Mouse (Mus musculus): Measurements from ENCODE around the gene Lep.

The Lep gene

GRCm38 (mm10) chr6:29049926-29050325, 10.1 kb upstream of the Lep start:
- no peak for DNase-seq

DNA sequence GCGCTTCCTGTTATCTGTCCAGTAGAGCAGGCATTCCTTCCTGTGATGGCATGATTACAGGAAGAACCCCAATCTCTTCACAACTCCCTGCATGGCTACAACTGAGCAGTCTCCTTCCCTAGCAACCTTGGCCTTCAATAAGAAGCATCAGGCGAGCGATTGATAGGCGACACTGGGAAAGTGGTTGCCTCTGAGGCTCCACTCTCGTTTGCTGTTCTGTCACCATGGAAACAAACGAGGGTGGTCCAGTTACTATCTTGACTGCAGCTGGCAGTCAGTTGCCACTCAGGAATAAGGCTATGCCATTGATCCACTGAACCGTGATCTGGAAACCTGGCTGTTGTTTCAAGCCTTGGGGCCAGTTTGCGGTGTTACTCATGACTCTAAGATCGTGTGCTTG, 7.8 kb upstream of the Lep start:
- DNase-seq, result no peak

GRCm38 (mm10) chr6:29053181-29053580, 6.8 kb upstream of the Lep start:
- DNase-seq, result no peak

- DNase-seq, result no peak
These were observed 3.6 kb upstream of the Lep start for GRCm38 (mm10) chr6:29056377-29056776.

DNA sequence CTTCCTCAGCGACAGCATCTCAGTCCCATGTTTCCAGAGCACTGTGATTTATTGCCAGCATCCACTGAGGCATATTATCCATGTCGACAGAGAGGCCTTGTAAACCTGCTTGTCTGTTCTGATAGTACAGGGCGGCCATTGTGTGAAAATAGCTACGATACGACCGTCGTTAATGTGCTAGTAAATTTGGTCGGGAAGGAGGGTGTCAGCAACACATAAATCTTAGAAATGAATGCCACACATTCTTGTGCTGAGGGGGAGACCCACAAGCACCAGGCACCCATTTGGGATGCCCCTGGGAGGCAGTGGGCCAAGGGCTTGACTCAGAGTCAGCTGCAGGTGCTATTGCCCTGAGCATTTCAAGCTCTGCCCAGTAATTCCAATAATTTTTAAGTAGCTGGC, 6.4 kb downstream of the Lep start:
- DNase-seq, result no peak

DNA sequence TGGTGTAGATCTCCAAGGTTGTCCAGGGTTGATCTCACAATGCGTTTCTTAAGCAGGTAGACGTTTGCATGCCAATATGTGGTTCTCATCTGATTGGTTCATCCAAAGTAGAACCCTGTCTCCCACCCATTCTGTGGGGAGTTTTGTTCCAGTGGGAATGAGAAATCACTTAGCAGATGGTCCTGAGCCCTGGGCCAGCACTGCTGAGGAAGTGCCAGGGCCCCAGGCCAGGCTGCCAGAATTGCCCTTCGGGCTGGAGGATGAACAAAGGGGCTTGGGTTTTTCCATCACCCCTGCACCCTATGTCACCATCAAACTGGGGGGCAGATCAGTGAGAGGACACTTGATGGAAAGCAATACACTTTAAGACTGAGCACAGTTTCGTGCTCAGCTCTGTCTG, 12.2 kb downstream of the Lep start:
- DNase-seq, result no peak

DNA sequence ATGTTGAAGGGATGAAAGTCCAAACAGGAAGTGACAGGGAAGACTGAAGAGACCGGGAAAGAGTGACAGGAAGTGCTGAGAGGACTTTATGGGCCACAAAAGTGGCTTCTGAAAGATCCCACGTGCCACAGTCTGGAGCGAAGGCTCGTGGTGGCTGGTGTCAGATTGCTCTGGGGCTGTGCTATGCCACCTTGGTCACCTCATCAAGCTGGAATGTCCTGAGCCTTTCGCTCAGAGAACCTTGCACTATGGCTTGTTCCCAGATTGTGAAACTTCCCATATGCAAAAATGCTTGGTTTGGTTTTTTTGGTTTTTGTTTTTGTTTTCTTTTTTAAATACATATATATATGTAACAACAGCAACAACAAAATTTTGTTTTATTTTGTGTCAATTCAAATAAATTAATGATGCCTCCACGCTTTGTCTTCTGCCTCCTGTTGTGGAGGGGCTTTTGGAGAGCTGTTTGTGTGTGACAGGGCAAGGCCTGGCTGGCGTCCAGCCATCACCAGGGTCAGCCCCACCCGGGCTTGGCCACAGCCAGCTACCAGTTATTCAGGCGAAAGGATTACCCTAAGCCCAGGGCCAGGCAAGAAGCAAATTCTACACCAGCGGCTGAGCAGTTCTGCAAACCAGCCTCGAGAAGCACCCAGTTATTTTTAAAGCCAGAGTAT, 13.6 kb downstream of the Lep start:
- no peak for DNase-seq

DNA sequence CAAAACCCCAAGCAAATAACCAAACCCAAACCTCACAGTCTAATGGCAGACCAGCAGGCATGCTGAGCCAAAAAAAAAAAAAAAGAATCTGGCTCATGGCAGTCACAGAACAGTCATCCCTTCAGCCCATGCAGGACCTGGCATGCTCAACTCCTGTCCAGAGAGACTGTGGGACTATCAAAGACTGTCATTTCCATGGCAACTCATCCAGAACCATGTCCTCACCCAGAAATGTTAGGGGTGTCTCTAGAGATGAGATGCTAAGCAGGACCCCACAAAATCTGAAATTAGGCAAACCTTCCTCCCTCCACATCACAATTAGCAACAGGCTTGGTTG, 14.1 kb downstream of the Lep start:
- no peak for DNase-seq

DNA sequence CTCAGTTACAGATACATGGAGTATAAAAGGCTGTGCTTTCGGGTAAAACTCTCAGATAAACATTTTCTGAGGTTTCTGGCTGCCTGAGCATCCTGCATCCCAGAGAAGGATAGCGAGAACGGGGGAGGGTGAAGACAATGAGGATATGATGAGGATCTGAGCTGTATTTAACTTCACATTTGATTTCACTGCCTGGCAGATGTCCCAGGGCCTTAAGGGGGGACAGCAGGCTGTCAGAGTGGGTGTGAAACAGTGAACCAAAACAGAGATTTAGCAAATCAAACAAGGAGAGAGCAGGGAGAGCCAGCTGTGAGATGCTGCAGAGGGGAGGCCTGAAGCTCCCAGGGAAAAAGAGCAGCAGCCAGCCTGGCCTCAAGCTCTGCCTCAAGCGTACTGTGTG, 19.3 kb downstream of the Lep start:
- peak; percentile 66 for DNase-seq

DNA sequence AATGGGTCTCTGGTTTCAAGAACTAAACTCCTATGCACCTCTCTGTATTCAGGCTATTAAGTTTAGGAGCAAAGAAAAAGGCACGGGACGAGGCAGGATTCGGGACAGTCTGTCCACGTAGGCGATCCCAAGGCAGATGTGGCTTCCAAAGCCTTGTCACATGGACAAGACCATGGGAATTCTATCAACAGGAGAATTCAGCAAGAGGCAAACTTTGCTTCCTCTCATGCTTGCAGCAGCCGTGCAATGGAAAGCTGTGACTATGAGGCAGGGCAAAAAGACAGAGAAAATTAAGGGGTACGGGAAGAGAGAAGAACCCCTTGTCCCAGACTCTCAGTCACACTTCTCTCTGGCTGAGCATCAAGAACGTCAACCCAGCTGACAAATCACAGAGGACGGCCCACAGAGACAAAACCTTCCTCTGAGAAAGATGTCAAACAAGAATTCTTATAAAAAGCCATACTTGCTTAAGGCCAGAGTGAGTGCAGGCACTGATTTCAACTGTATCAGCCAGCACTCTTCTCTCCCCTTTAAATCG, 21.9 kb downstream of the Lep start:
- no peak for DNase-seq

- no peak for DNase-seq
These were observed 22.8 kb downstream of the Lep start for GRCm38 (mm10) chr6:29082776-29083354.

DNA sequence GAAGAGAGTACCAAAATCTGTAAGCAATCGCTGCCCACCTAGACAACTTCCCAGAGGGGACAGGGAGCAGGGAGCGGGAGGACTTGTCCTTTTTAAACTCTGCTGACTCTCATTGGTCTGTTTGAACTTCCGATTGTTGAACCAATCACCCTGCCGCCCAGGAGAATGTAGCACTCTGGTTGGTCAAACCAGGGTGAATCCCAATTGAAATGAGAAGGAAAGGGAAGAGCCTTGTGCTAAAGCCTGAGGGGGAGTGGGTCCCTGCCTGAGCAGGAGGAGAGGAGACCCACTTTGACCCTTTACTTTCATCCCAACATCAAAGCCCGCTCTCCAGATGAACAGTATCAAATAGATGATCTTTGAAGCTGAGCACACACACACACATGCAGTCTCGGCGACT, 24.4 kb downstream of the Lep start:
- no peak for DNase-seq

DNA sequence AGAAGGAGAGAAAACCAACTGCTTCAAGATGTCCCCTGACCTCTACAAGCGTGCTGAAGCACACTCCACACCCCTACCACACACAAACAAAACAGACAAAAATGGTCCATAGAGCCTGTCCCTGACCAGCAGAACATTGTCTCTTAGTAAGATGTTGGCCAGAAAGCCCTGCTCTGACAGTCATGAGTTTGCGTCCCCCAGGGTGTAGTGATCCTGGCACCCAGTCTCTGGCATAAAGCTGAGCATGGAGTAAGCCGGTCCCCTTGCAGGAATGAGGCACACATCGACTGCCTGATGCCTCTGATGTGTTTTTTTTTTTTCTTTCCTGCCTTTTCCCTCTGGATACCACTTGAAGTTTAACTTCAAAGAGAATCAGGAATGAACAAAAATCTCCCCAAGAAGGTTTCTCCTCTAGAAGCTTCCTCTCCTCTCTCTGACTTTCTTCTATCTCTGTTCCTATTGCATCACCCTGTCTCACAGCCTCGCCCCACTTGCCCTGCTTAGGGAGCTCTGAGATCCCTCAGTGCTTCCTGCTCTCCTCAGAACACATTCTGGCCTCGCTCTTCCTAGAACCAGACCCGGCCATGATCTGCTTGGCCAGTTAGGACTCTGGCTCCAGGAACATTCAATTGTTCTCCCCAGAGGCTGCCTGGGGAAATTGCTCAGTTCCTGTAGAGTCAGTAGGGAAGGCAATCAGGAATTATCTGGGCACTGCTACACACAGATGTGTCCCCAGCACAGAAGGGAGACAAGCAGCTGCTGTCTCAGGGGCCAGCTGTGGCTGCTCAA, 28.1 kb downstream of the Lep start:
- no peak for DNase-seq

GRCm38 (mm10) chr6:29092234-29092633, 32.2 kb downstream of the Lep start:
- DNase-seq, result no peak

DNA sequence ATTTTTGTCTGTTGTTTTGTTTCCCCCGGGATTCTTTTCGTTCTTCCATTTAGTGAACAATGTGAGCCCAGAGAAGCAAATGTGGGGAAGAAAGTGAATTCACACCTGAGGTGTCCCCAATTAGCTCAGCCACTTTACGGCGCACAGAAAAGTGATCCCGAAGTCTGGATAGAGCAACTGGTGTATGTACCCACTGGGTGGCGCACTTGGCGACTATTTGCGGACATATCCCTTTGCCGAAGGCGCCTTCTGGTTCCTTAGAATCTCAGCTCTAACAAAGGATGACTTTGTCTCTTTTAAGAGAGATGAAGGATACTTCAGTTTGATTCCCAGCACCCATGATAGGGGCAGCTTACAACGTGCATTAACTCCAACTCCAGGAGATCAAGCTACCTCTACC, 32.9 kb downstream of the Lep start:
- no peak for DNase-seq

DNA sequence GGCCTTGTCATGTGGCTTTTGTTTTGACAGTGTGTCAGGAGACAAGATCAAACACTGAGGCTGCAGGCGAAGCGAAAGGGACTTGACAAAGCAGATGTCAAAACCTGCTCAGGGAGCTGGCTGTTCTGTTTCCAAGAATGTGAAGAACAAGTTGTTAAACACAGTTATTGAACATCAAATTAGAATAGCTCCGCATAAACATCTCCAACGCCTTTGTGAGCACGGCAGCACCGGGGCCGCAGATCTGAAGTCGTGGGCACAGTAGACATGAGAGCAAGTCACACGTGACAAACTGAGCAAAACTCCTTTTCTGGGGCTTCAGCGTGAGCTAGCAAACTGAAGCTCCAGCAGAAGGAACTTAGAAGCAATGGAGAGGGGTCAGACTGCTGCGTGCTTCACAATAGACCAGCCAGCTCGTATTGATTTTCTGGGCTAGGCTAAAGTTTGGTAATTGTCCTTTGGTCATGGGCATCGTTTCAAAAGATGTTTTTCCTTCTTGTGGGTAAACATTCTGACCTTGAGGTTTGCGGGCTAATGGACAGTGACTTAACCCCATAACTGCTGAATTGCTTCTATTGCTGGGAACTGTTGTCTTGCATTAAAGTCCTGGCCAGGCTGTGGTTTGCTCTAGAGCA, 39.6 kb downstream of the Lep start:
- DNase-seq, result no peak

GRCm38 (mm10) chr6:29100423-29100822, 40.4 kb downstream of the Lep start:
- DNase-seq, result no peak

DNA sequence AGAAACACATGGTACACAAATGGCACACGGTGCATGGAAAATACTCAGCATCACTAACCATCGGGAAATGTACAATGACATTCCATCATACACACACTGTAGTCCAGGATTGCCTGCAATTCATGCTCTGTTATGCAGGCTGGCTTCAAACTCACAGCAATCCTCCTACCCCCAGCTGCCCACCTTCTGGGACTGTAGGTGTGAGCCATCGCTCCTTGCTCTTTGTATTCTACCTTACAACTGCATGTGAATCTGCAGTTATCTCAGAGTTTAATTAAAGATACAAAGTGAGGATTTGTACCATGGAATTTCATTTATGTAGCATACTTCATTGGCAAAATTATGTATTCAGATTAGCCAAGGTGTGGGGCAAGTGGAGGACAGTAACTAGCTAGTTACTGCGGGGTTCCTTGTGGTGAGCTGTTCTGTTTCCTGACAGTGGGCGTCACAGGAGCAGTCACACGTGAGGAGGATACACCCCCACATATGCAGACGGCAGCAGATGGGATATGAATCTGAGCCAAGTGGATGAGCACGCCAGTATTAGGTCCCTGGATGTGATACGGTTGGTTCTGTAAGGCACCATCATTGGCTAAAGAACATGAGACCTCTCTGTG, 41.3 kb downstream of the Lep start:
- DNase-seq, result no peak

GRCm38 (mm10) chr6:29108376-29108775, 48.4 kb downstream of the Lep start:
- no peak for DNase-seq

- DNase-seq, result no peak
These were observed 51.5 kb downstream of the Lep start for GRCm38 (mm10) chr6:29111501-29111900.

DNA sequence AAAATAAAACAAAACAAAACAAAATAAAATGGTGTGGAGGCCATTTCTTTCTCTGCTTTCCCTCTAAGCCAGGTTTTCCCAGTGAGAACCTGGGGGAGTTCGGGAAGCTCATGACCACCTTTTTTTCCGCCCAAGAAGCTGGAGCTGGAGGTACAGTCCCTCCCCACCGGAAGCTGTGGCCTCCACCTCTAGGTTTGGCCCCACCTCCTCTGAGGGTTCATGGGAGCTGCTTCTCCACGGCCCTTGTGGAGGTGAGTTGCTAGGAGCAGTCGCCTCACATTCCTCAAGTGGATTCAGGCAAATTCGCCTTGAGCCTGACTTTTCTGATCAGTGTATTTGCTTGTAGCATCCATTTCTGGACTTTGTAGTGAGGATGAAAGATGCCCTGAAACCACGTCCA, 55.7 kb downstream of the Lep start:
- DNase-seq, result no peak

DNA sequence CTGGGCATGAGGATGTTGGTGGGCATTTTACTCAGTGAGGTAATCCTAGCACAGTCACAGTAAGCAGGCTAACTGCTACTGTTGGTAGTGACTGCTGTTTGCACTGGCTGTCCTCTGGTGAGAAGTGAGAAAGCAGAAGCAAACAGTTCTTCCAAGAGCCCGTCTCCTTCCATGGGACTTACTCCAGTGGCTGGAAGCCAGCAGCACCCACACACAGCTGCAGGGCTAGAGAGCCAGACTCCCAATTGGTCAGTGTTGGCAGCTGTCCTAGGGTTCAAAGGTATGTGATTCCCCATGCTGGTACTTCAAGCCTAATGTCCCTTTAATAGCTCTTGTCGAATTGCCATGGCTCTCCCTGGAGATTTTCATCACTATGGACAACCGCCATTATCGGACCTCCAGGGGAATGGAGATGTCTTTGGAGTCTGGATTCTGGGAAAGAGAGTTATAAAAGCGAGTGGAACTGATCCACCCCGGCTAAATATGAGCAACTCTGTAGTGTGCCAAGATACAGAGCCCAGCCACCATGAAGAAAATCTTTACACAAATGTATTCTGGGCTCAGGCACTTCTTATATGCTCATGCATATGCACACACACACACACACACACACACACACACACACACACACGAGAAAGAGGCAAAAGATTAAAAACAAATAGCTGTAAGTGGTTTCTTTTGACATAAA, 57.5 kb downstream of the Lep start:
- DNase-seq, result peak; percentile 38

- DNase-seq, result no peak
These were observed 58.2 kb downstream of the Lep start for GRCm38 (mm10) chr6:29118231-29118630.

Data from right cerebral cortex, postnatal 4 days (tissue).